Mouse (Mus musculus): ENCODE data around the gene Set. TPM values are rescaled to one million over a fixed set of nuclear protein-coding genes. Genes with fewer than 3 reads are reported as not detected.
A peak's percentile ranks its signal among the peaks of the same experiment; 100 is the strongest.

The Set gene
- polyA plus RNA-seq, 3 experiments from 2014 or later = 374 to 393 (median 380) TPM

- no peak for ATAC-seq
These were observed 34.3 kb downstream of the Set start for GRCm38 (mm10) chr2:30091521-30091920.

- no peak for ATAC-seq
These were observed 35.2 kb downstream of the Set start for GRCm38 (mm10) chr2:30092280-30092918.

- ATAC-seq = peak; percentile 97
These were observed 36.5 kb downstream of the Set start, which contains the start of gene Zdhhc12 for GRCm38 (mm10) chr2:30093471-30094207. Zdhhc12 (minus strand) TSS chr2:30093648.

GRCm38 (mm10) chr2:30094208-30094588 lies 37.0 kb downstream of the Set start:
- ATAC-seq = no peak

GRCm38 (mm10) chr2:30095882-30096527 lies 38.8 kb downstream of the Set start:
- no peak for ATAC-seq

GRCm38 (mm10) chr2:30100214-30100613 lies 43.0 kb downstream of the Set start:
- ATAC-seq = no peak

GRCm38 (mm10) chr2:30106364-30106763 lies 49.2 kb downstream of the Set start:
- no peak for ATAC-seq

GRCm38 (mm10) chr2:30107646-30108045 lies 50.5 kb downstream of the Set start:
- no peak for ATAC-seq

GRCm38 (mm10) chr2:30108260-30108659 lies 51.1 kb downstream of the Set start:
- no peak for ATAC-seq

GRCm38 (mm10) chr2:30111500-30111899 lies 54.3 kb downstream of the Set start:
- ATAC-seq = no peak

GRCm38 (mm10) chr2:30112564-30112963 lies 55.4 kb downstream of the Set start:
- no peak for ATAC-seq

GRCm38 (mm10) chr2:30119641-30120051 lies 62.5 kb downstream of the Set start:
- ATAC-seq = peak; percentile 39

- ATAC-seq = no peak
These were observed 63.1 kb downstream of the Set start for GRCm38 (mm10) chr2:30120269-30120668.

Other genes with a start within 250 kb of the Set start
- gene Urm1, start 237.3 kb upstream of the Set start, polyA plus RNA-seq (2017; shearing (Covaris generic)) = 10 to 100 TPM; 18.3 to 22.8 (median 22.5) TPM
- 1 to 10 TPM in 1 of 3 experiments, under 1 TPM in 2; 0.46 to 3.9 (median 0.59) TPM for gene Cercam, start 188.2 kb upstream of the Set start, polyA plus RNA-seq (2017; shearing (Covaris generic))
- 10 to 100 TPM; 47.8 to 56.0 (median 52.8) TPM for gene Odf2, start 168.2 kb upstream of the Set start, polyA plus RNA-seq (2017; shearing (Covaris generic))
- 10 to 100 TPM; 43.0 to 70.2 (median 66.3) TPM for gene Gle1, start 122.0 kb upstream of the Set start, polyA plus RNA-seq (2017; shearing (Covaris generic))
- gene Sptan1, start 91.8 kb upstream of the Set start, polyA plus RNA-seq (2017; shearing (Covaris generic)) = 10 to 100 TPM; 69.9 to 81.0 (median 75.6) TPM
- gene Wdr34, start 8.5 kb upstream of the Set start, polyA plus RNA-seq (2017; shearing (Covaris generic)) = 1 to 10 TPM in 2 of 3 experiments, under 1 TPM in 1; 0.59 to 2.1 (median 1.1) TPM
- under 1 TPM; 0.59 to 0.91 (median 0.71) TPM for gene Pkn3, start 20.3 kb downstream of the Set start, polyA plus RNA-seq (2017; shearing (Covaris generic))
- gene Zdhhc12, start 36.3 kb downstream of the Set start, polyA plus RNA-seq (2017; shearing (Covaris generic)) = 10 to 100 TPM; 30.9 to 38.9 (median 31.7) TPM
- gene Zer1, start 67.2 kb downstream of the Set start, polyA plus RNA-seq (2017; shearing (Covaris generic)) = 10 to 100 TPM in 2 of 3 experiments, 1 to 10 TPM in 1; 9.1 to 29.1 (median 14.0) TPM
- gene Tbc1d13, start 76.4 kb downstream of the Set start, polyA plus RNA-seq (2017; shearing (Covaris generic)) = 1 to 10 TPM; 6.5 to 9.0 (median 8.8) TPM
- 1 to 10 TPM; 1.5 to 3.4 (median 3.4) TPM for gene Endog, start 114.1 kb downstream of the Set start, polyA plus RNA-seq (2017; shearing (Covaris generic))
- gene Spout1, start 121.1 kb downstream of the Set start, polyA plus RNA-seq (2017; shearing (Covaris generic)) = 10 to 100 TPM; 22.8 to 37.1 (median 34.9) TPM
- gene Kyat1, start 148.5 kb downstream of the Set start, polyA plus RNA-seq (2017; shearing (Covaris generic)) = 1 to 10 TPM; 6.0 to 8.8 (median 8.2) TPM
- gene Lrrc8a, start 180.3 kb downstream of the Set start, polyA plus RNA-seq (2017; shearing (Covaris generic)) = 10 to 100 TPM; 25.6 to 36.7 (median 33.1) TPM
- under 1 TPM in 2 of 3 experiments, not detected in 1; 0.16 to 0.17 TPM for gene Gm28035, start 183.2 kb downstream of the Set start, polyA plus RNA-seq (2017; shearing (Covaris generic))
- gene Phyhd1, start 208.8 kb downstream of the Set start, polyA plus RNA-seq (2017; shearing (Covaris generic)) = 1 to 10 TPM; 2.5 to 4.8 (median 4.3) TPM
- gene Gm28038, start 223.7 kb downstream of the Set start, polyA plus RNA-seq (2017; shearing (Covaris generic)) = 1 to 10 TPM in 1 of 3 experiments, not detected in 2; 7.1 TPM
- gene Dolk, start 229.0 kb downstream of the Set start, polyA plus RNA-seq (2017; shearing (Covaris generic)) = 10 to 100 TPM; 10.8 to 14.6 (median 10.9) TPM
- gene Nup188, start 229.0 kb downstream of the Set start, polyA plus RNA-seq (2017; shearing (Covaris generic)) = 10 to 100 TPM; 26.4 to 30.2 (median 26.9) TPM